Mouse (Mus musculus) B cell, adult 2 months (primary cell): Measurements from ENCODE around the gene Gm21915.

Experiments used
- DNase-seq, 2 experiments: peaks; one replicate each; pipeline ENCODE4 v3.0.0; 2022

Gm21915 gene

DNA sequence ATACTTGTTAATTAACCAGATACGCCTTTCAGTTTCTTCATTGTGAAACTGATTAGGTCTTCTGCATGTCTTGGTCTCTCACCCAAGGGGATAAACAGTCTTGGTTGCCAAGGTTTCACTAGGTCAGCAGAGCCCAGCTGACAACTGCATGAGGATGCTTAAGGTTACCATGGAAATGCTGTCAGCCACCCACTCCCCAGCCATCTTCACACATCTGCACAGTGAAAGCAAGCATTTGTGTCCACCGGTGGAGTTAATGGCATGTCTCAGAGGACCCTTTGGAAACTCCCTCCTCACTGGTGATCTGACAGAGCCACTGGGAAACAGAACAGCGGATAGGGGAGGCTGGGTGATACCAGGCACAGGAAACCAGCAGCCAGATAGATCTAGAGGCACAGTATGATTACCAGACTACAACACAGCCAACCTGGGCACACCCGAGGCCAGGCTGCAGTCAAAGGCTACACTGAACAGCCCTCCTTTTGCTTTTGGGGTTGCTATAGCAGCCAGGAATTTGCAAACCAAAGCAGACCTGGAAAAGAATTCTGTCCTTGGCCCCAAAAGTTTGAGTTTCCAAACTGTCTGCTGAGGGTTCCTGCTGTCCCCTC, 1.0 kb downstream of the Gm21915 start:
- no peak for DNase-seq

DNA sequence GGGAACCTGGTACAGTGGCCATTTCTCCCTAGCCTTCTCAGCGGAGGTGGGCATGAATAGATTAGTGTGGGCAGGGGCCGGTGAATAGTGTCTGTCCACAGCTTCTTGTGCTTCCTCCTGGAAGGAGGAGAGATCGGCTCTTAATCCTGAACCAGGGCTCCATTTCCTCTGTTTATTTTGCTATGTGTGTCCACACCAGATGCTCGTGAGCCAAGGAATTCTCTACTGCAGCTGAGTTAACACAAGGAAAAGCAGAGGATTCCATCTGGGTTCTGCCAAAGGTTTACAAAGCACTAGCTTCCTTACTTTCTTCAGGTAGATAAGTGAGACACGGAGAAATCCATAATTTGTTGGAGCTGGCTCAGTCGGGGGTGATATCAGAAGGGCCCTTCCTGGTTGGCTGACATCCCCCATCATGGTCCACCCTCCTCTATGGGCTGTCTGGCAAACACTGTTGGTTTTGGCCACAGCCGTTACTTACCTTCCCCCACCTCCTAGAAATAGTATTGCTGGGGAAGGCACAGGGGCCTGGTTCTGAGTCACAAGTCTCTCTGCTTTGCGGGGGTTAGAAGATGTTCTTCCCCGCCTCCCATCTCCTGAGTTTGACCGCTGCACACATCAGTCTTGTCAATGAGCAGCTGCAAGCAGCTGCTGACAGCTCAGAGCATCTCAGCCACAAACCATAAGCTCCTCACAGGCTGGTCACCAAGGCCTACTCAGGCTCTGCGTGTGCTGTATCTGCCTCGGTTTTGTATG, 5.0 kb downstream of the Gm21915 start:
- no peak for DNase-seq

DNA sequence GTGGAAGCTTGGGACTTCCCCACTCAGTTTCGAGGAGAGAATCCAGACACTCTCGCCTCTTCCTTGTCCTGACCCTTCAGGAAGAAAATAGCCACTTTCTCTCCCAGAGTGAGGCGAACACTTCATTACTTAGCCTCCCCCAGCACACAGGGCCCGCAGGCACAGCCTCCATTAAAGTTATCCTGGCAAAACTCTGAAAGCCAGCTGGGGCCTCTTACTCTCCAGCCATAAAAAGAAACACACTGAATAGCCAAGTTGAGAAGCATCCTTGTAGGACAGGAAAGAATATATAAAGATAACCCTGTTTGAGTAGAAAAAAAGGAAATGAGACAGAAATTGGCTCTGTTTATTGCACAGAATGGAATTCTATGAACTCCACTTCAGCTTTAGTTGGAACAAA, 8.2 kb downstream of the Gm21915 start:
- DNase-seq = no peak

DNA sequence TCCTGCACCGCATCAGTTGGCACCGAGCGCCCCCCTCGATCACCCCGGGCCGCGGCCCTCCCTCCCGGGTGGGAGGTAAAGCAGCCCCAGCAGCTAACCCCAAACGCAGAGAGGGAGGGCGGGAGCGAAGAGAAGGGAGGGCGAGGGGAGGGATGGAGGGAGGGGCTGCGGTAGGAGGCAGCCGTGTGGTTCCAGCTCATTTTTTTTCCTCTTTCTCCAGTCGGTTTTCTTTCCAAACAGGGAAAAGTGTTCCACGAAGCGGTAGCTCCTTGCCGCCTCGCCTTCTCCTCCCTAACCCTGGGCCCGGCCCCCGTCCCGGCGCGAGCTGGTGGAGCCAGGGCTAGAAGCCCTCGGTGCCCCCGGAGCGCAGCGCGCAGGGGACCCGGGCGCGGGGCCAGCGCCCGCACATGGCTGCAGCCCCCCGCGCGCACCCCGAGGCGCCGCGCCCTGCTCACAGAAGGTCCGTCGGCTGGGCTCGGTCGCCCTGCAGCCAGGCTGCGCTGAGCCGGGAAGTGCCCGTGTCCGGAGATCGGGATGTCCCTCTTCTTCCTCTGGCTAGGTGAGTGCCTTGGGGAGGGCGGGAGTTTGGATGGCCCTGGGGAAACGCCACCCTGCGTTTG, 15.5 kb downstream of the Gm21915 start, which contains the start of gene Clmp:
Clmp (plus strand) TSS at position 162 of the 620 bp plus-strand sequence.
- DNase-seq = no peak

DNA sequence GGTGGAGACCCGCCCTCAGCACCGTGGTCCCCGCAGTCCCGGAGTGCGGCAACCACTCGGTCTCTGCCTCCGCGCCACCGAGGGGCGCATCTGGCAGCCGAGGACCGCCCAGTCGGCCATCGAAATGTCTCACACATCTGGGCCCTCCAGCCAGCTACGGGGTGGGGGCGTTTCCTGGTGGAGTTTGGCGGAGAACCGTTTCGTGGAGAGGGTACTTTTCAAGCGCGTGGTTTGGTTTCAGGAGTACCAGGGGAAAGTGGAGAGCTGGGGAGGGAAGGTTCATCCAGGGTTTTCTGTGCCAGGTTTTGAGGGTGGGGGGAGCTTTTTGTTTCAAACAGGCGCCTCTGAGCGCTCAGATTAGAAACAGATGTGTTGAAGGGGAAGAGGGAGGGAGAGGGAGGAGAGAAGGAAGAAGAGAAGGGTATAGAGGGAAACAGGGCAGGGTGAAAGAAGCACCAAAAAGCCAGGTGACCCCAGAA, 16.0 kb downstream of the Gm21915 start:
- no peak for DNase-seq

DNA sequence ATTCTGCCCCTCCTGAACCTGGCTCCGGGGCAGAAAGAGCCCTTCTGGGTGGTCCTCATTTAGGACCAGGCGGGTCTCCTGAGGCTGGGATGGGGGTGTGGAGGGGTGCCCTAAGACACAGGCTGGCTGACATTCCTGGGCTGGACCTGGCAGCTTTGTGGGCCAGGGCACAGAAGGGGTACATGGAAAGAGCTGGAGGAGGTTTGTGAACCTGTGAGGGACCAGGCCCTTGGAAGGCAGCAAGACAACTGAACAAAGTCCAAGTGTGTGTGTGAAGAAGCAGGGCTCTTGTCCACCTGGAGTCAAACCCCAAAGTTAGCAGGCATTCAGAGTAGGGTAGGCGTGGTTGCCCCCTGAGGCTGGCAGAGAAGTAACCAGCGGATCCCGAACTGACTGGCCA, 16.6 kb downstream of the Gm21915 start:
- DNase-seq = no peak

DNA sequence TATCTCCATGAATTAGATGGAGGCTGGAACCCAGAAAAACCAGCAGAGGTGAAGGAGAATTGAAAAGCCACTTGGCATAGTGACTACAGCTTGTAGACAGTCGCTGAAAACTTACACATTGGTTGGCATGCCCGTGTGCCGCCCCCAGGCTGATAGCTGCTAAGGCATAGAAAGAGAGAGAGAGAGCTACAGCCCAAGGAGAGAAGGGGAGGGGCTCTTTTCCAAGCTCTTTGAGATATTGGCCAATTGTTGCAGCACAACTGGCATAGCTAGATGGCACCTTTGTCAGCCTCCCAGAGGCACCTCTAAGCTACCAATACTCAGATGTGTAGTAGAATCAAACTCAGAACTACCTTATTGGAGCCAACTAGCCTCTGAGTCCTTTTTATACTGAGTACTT, 17.1 kb downstream of the Gm21915 start:
- no peak for DNase-seq

DNA sequence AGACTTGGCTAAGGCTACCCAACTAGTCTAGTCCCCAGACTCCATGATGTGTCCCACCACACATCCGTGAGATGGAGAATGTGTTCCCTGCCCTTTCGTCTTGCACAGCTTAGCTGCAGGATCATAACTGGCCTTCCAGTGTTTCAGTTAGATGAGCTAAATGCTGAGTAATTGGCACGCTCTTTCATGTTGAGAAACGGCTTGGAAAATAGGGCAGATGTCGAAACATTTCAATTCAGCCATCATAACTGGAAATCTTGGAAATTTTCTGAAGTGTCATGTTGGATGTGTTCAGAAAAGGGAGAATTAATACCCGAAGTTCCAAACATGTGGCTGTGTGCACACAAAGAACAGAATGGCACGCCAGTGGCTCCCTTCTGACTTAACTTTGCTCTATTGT, 20.1 kb downstream of the Gm21915 start:
- DNase-seq = no peak

DNA sequence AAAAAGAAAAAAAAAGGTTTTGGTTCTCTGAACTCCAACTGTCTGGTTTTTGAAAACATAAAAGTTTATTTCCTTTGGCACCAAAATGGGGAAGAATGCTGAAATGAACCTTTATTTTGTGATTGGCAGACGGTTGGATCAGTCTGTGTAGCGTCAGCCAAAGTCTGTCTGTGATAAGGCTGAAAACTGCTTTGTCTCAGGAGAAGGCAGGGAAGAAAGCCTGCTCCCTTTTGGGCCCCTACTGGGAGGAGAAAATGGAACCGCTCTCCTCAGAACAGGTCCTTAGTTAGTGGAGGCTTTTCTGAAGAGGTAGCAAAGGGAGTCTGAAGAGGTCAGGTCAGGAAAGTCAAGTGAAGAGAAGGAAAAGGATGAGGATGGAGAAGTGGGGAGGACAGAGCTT, 22.6 kb downstream of the Gm21915 start:
- no peak for DNase-seq

DNA sequence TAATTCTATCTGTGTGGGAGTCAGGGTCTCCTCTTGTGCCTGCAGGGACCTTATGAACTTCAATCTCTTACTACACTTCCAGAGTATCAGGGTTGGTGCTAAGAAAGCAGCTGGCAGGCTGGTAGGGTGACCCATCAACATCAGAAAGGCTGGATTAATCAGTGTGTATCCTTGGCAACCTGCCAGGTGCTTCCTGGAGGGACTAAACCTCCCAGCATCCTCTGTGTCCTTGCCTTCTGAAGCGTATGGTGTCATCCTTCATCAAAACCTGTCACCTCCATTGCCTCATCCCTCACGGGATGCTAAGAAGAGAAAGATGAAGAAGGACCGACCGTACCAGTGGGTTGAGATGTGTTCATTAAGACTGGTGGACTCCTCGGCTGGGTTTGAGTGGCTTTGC, 23.4 kb downstream of the Gm21915 start:
- no peak for DNase-seq

DNA sequence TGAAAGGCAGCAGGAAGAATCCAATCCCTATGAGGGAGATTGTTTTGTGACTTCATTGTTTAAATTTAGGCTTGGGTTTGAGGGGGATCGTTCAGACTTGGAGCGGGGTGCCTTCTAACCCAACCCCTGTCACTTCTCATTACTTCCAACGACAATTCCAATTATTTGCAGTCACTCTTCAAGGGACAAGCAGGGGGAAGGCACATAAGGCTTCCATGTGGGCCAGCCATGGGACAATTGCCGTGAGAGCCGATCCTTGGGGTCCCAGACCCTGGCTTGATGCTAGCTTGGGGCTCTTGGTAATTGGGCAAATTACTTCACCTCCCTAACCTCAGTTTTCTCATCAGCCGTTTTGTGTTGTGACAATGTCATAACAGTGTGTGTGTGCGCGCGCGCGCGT, 23.9 kb downstream of the Gm21915 start:
- no peak for DNase-seq

DNA sequence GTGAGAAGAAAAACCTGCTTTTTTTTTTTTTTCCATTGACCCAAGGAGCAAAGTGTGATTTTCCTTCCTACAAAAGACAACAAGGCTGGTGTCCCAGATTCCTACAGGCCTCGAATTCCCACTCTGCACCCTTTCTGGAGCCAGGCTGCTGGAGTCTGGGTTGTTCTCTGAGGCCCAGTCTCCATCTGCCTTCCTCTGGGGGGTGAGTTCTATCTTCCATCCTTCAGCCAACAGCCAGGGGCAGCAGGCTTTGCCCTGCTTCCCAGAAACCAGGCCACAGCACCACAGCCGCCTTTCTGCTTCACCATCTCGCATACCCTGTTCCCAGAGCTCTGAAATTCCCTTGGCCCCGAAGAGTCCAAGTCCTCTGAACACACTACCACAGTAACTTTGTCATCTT, 25.7 kb downstream of the Gm21915 start:
- DNase-seq = no peak

DNA sequence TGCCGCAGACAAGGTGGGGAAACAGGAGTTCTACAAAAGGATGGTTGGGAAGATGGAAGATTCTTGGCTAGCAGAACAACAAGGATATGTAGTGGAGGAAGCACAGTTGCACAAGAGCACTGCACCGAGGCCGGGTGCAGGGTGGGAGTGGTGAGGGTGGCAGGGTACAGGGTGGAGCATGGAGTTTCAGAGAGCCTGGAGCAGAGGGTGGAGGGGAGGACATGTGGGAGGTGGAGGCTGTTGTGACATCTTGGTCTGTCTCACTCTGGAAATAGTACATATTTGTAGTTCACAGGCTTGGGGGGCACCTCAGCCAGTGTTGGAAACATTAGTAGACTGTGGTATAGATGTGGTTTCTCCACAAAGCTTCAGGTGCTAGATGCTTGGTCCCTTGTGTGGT, 28.8 kb downstream of the Gm21915 start:
- DNase-seq = no peak

DNA sequence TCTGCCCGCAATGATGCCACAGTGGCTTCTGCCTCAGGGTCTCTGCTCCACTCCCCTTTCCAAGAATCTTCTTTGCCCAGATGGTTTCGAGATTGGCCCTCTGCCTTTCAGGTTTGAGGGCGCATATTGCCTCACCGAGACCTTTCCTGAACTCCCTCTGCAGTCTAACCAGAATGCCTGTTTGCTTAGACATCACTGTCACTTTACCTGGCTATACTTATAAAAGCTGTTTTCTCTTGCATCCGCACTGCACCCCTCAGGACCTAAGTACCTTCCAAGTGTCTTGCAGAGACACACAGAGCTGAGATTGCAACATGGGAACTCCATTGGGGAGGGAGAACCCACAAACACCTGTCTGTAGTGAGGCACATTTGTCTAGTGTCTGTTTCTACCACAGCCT, 29.8 kb downstream of the Gm21915 start:
- no peak for DNase-seq

DNA sequence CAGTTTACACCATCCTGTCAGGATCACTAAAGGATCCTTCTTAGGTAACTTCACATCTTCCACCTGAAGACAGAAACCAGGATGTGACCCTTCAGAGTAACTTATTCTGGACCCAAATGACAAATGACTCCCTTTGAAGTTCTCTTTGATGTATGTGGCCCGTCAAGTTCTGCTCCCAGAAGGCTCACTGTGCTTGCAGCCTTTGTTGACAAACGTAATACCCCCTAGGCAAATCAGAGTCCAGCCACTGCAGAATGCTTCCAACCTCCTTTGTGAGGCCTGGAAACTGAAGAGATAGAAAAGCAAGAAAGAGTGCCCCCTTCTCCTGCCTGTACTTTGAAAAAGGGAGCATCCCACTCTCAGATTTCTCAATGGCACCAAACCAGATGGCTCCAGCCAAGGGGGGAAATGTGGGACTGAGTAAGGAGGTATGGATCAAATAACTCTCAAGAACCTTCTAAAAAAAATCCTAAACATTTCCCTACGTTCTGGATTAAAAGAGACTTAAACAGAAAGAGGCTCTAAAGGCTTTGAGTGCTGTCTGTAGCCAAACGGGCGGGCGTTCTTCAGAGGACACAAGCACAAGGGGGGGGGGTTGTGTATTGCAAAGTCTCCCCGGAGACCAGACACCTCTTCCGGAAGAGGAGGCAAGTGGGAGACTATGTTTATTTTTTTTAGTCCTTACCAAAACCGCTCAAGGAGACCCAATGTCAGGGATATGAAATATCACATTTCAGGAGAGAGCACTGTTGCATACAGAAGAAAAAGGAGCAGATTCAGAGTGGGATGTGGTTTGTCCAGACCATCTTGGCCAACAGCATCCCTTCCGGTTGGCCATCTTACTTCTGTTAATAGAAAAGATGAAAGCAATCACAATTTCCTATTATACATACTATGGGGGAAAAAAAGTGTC, 34.2 kb downstream of the Gm21915 start:
- DNase-seq = no peak

DNA sequence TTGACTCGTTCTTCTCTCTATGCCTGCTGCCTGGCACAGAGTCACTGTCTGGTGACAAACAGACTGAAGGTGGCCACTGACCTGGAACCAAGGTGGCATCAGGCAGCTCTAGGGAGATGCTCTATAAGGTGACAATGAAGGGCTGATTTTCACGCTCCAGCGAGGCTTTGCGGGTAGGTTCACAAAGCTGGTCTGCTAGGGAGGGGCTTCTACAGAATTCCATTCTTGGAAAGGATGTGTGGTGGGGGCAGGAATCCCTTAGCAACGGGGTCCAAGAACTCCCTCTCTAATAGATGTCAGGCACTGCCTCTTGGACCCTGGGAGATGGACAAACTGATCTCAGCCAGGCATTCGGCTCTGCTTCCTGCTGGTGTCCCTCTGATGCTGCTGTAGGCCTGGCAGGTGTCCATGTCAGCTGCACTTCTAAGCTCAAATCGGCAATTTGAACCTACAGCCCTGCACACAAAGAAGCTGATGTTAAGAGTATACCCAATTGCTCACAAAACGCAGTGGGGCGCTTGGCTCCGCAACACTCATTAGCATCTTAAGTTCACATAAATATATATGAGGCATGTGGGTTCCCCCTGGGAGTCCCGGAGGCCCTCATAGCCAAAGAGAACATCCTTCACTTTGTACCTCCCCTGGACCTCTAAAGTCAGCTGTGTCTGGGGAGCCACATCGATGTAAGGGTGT, 38.2 kb downstream of the Gm21915 start:
- DNase-seq = no peak

DNA sequence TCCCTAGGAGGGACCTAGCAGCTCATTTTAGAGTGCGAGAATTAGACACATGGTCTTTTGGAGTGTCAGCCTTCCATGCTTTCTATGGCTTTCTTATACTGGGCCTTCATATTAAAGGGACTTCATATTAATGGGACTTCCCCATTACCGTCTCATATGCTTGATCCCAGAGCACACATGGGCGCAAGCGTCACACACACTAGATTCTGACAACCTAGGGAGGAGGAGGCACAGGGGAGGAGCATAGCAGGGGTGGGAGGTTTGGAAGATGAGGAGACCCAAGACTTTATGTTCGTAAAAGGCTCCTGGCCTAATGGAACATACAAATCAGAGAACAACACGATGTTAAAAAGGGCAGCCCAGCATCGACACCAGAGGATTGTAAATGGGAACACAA, 38.7 kb downstream of the Gm21915 start:
- no peak for DNase-seq

DNA sequence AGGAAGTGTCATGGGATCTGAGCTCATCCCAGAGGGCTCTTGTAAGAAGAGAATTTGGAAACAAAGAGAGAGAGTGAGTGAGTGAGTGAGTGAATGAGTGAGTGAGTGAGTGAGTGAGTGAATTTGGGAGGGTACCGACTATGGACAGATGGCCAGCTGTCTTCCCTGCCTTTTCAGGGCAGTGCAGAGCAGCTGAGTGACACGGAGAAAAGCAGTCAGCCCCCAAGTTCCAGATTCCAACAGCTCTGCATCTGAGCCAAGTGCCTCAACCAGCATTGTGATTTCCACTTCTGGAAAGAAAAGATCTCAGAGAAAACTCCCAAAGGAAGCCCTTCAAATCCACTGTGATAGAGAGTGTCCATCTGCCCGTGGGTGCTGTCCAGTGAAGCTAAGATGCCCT, 39.2 kb downstream of the Gm21915 start:
- DNase-seq = no peak

DNA sequence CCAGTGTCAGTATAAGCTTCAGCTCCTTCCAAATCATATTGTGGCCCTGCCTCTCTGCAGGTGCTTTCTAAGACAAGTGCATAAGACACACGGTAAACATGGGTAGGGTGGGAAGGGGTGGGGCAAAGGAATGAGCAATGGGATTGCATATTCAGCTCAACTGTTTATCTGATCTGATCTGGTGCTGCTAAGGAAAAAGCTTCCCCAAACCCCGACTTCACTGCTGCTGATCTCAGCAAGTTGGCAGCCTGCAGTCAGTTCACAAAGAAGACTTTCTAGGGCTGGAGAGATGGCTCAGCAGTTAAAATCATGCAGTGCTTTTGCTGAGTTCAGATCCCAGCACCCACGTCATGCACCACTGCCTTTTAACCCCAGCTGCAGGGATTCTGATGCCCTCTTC, 39.6 kb downstream of the Gm21915 start:
- no peak for DNase-seq

DNA sequence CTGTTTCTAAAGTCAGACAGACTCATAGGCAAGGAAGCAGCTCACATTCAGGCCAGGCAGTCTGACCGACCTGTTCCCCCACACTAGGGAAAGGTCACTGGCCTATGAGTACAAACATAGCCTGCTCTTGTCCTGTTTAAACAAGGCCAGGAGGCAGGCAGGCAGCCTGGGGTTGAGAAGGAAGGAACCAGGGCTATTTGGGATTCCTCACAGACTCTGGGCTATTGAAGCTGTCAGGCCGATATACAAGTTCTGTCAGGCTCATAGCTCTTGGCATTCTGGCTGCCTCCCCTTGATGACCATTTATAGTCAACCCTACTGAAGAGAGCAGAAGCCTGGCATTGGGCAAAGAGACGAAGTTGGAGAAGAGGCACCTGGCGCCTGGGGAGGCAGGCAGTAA, 41.2 kb downstream of the Gm21915 start:
- DNase-seq = no peak

DNA sequence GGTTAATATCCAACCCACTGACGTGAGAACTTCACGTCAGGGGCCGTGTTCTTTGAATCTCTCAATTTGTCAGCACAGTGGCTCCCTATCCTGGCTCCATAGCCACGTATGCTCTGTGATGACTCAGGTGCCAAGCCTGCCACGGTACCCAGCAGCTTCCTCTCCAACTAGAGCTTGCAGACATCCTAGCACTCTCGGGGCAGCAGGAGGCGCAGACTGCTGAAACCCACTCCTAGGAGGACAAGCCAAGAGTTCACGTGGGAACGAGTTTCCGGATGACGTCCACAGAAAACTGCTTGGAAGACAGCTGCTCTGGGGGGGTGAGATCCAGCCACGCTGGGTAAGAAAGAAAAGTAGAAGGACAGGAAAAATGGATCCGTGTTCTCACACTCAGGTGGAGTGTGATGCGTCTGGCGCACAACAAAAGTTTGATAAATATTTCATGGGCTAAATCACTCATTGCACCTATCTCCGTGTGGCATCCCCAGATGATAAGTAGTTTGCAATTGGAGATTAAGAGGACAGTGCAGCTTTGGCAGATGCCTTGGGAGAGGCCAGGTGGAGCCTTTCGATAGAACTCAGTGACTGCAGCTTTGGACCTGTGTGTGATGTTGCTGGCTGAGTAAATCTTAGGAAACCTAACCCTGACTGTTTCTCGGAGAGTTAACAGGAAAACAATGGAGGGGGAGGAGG, 46.9 kb downstream of the Gm21915 start:
- no peak for DNase-seq

DNA sequence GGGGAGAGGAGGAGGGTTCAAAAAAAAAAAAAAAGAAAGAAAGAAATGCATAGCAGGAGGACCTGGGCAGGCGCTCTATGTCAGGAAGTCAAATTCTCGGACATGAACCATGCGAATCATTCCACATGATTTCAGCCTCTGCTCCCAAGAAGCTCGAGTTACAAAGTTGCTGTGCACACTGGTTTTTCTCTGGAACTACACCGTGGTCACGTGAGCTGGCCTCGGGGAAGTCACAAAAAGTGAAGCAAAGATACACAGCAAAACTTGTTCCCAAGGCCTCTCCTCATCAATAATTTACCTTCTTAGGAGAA, 47.4 kb downstream of the Gm21915 start:
- no peak for DNase-seq
